Mouse (Mus musculus) kidney, postnatal 0 days (tissue): ENCODE results near the gene Ftsj3. TPM values are rescaled to one million over a fixed set of nuclear protein-coding genes. Genes with fewer than 3 reads are reported as not detected.
"Not testable (repeated sequence)": the region's sequence is repeated elsewhere in the genome, so short reads cannot be mapped to it uniquely, and the experiment has no call there.

ENCODE experiments used
- ATAC-seq: fragments of 200-750 bp; cut with Nextera tagmentation; replicated peaks from 2 replicates; pipeline ENCODE4 v1.8.0; 2017; ENCODE audit warnings: low read depth, moderate number of reproducible peaks, moderate TSS enrichment, moderate library complexity; ENCODE audit not compliant: low FRiP score
- DNase-seq: peaks from one replicate; pipeline ENCODE4 v3.0.0-alpha.2; 2016; ENCODE audit warnings: low spot score
- H3K27ac ChIP-seq: fragments of 300-500 bp; sonication (generic); 2 replicates; pipeline ENCODE4 v1.5.1; 2014; ENCODE audit warnings: mild to moderate bottlenecking
- H3K27me3 ChIP-seq: fragments of 300-500 bp; sonication (generic); 2 replicates; pipeline ENCODE4 v1.6.1; 2014; ENCODE audit warnings: low read length, mixed read lengths; ENCODE audit not compliant: insufficient read depth
- H3K36me3 ChIP-seq: fragments of 300-500 bp; sonication (generic); 2 replicates; pipeline ENCODE4 v1.6.1; 2014; ENCODE audit warnings: low read length, mixed read lengths; ENCODE audit not compliant: insufficient read depth
- H3K4me1 ChIP-seq: fragments of 300-500 bp; sonication (generic); replicated peaks from 2 replicates; pipeline ENCODE4 v1.6.1; 2014; ENCODE audit warnings: antibody characterized with exemption, low read length, mixed read lengths; ENCODE audit not compliant: insufficient read depth
- H3K4me2 ChIP-seq: fragments of 300-500 bp; sonication (generic); 2 replicates; pipeline ENCODE4 v1.6.1; 2014; ENCODE audit warnings: mild to moderate bottlenecking, low read length, moderate library complexity, mixed read lengths
- H3K4me3 ChIP-seq: fragments of 300-500 bp; sonication (generic); replicated peaks from 2 replicates; pipeline ENCODE4 v1.5.1; 2014; ENCODE audit warnings: low read depth, low read length
- H3K9ac ChIP-seq: fragments of 300-500 bp; sonication (generic); 2 replicates; pipeline ENCODE4 v1.6.1; 2014; ENCODE audit warnings: low read depth, low read length
- H3K9me3 ChIP-seq: fragments of 300-500 bp; sonication (generic); replicated peaks from 2 replicates; pipeline ENCODE4 v1.6.1; 2016; ENCODE audit warnings: low read length, inconsistent platforms, mixed read lengths
- CTCF ChIP-seq: IDR thresholded peaks from 2 replicates; pipeline ENCODE4 v1.5.1; 2016; ENCODE audit warnings: antibody characterized with exemption, low read depth, mild to moderate bottlenecking, moderate library complexity
- WGBS: fragments of 180-500 bp; shearing (Covaris S2); extraction: QIAGEN DNeasy Blood & Tissue Kit; methylation state at CpG from one replicate; pipeline ENCODE4 v1.1.7; 2014; 5-methylcytosine and 5-hydroxymethylcytosine counted together
- polyA plus RNA-seq: library from polyadenylated mRNA; unstranded; fragments of >200 nt; fragmentation: Nextera tagmentation; extraction: Ambion mirVana; gene quantifications from 2 replicates; pipeline ENCODE4 v1.2.1, GENCODE M21; 2015

Gene Ftsj3
- polyA plus RNA-seq, 1 experiment from 2014 or later = 40.6 TPM

DNA sequence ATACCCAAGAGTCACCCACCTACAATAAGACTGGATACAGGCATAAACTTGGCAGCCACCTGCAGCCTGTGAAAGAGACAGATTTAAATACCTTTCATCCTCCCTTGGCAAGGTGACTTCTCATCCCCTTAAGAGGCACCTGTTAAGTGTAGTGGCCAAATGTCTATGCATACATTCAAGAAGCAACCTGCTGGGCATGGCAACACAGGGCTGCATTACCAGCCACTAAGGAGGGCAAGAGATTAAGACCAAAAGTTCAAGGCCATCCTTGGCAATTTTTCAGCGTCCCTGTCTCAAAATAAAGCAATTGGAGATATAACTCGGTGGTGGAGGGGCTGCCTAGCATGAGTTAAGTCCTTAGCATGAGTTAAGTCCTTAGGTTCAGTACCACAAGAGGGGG, 1.1 kb downstream of the Ftsj3 start:
- Histone ChIP-seq H3K9ac (peak overlapping the region; percentile 79; the same call in 1 of the 2 replicates), H3K9me3 (no peaks in the 10 kb centered on the region), H3K36me3 (peaks cover 21% of the 10 kb centered on the region), H3K4me3 (peak overlapping the region; percentile 77), H3K27me3 (no peaks in the 10 kb centered on the region), H3K27ac (no peak overlapping the region), H3K4me2 (peak overlapping the region; percentile 92), H3K4me1 (peaks cover 8% of the 10 kb centered on the region; the same call in 1 of the 2 replicates)
- no peak for TF ChIP-seq CTCF
- DNase-seq (no peak), ATAC-seq (no peak)
- WGBS = 16% methylated on average over 2 of the region's 2 CpGs

DNA sequence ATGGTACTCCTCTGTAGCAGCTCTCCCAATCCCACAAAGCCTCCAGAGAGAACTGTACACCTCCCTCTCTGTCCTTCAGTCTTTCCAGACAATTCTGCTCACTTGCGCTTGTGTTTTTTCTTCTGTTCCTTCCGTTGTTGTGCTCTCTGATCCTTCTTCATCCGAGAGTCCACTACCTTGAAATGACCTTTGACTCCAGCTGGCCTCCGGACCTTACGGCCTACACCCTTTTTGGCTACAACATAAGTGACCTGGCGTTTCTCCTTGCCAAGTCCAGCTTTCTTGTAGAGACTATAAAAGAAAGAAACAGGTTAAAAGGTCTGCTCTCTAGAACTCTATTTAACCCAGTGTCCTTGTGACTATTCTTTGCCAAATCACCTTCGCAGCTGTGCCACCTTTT, 6.6 kb downstream of the Ftsj3 start:
- no peaks in the 10 kb centered on the region for H3K4me1 ChIP-seq

GRCm38 (mm10) chr11:106246834-106247233, 9.0 kb downstream of the Ftsj3 start:
- Histone ChIP-seq H3K27ac (no peak overlapping the region), H3K9ac (no peak overlapping the region), H3K4me2 (no peak overlapping the region), H3K4me1 (no peaks in the 10 kb centered on the region), H3K9me3 (no peaks in the 10 kb centered on the region), H3K4me3 (no peak overlapping the region), H3K36me3 (peaks cover 80% of the 10 kb centered on the region), H3K27me3 (no peaks in the 10 kb centered on the region)
- TF ChIP-seq CTCF = peak; percentile 55
- WGBS = 92% methylated on average over 1 of the region's 1 CpGs
- ATAC-seq = no peak
- DNase-seq = peak; percentile 14

More for the DNA sequence above, 6.6 kb downstream of the Ftsj3 start:
- Histone ChIP-seq H3K4me2 (no peak overlapping the region), H3K27me3 (no peaks in the 10 kb centered on the region), H3K4me3 (no peak overlapping the region), H3K27ac (no peak overlapping the region), H3K36me3 (peaks cover 68% of the 10 kb centered on the region), H3K9ac (no peak overlapping the region), H3K9me3 (no peaks in the 10 kb centered on the region)
- WGBS = 80% methylated on average over 7 of the region's 7 CpGs
- TF ChIP-seq CTCF = no peak
- no peak for DNase-seq
- ATAC-seq = no peak

DNA sequence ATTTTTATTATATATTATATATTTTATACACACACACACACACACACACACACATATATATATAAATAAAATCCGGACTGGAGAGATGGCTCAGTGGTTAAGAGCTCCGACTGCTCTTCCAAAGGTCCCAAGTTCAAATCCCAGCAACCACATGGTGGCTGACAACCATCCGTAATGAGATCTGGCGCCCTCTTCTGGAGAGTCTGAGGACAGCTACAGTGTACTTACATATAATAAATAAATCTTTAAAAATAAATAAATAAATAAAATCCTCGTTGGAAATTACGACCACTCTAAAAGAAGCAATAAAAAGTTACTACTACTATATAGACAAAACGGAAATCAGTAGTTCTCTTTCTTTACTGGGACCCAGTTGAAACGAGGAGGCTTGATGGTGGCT, 21.9 kb downstream of the Ftsj3 start:
- not testable (repeated sequence) for H3K27ac ChIP-seq, H3K9ac ChIP-seq, H3K27me3 ChIP-seq, DNase-seq, H3K4me2 ChIP-seq, H3K4me1 ChIP-seq, H3K9me3 ChIP-seq, ATAC-seq, H3K4me3 ChIP-seq
- 73% methylated on average over 8 of the region's 8 CpGs for WGBS
- peak; percentile 51 for TF ChIP-seq CTCF
- peaks cover 36% of the 10 kb centered on the region for H3K36me3 ChIP-seq

- 87% methylated on average over 3 of the region's 3 CpGs for WGBS
- Histone ChIP-seq H3K9me3 (no peaks in the 10 kb centered on the region), H3K4me3 (no peak overlapping the region)
These were observed 35.3 kb downstream of the Ftsj3 start for GRCm38 (mm10) chr11:106220603-106221002.

GRCm38 (mm10) chr11:106216730-106217490, 39.0 kb downstream of the Ftsj3 start, which contains the start of gene Ddx42:
Ddx42 (plus strand) TSS chr11:106216926.
- ATAC-seq = peak; percentile 94
- DNase-seq = peak; percentile 97
- Histone ChIP-seq H3K9me3 (no peaks in the 10 kb centered on the region), H3K9ac (peak within 1 kb of the TSS; percentile 98), H3K4me2 (peak within 1 kb of the TSS; percentile 67), H3K36me3 (peaks cover 5% of the 10 kb centered on the region; the same call in 1 of the 2 replicates), H3K4me1 (peaks cover 6% of the 10 kb centered on the region), H3K27me3 (no peaks in the 10 kb centered on the region), H3K4me3 (peak within 1 kb of the TSS; percentile 94), H3K27ac (peak within 1 kb of the TSS; percentile 96)
- under 1% methylated on average over 70 of the region's 70 CpGs for WGBS
- TF ChIP-seq CTCF = no peak

More at GRCm38 (mm10) chr11:106220603-106221002, 35.3 kb downstream of the Ftsj3 start:
- no peak for DNase-seq
- no peak overlapping the region for H3K4me2 ChIP-seq
- H3K4me1 ChIP-seq = no peaks in the 10 kb centered on the region; the same call in 1 of the 2 replicates
- no peak for ATAC-seq
- H3K36me3 ChIP-seq = peaks cover 6% of the 10 kb centered on the region; the same call in 1 of the 2 replicates
- H3K27me3 ChIP-seq = no peaks in the 10 kb centered on the region
- H3K9ac ChIP-seq = no peak overlapping the region
- TF ChIP-seq CTCF = no peak
- H3K27ac ChIP-seq = no peak overlapping the region
